Mouse (Mus musculus) cerebral cortex, adult 2 months (tissue): Measurements from ENCODE around the gene Gtf2h2.

Experiments
- WGBS: fragments of 180-500 bp; shearing (Covaris S2); methylation state at CpG from one replicate; pipeline ENCODE4 v1.1.7; 2018; 5-methylcytosine and 5-hydroxymethylcytosine counted together

Gene Gtf2h2

DNA sequence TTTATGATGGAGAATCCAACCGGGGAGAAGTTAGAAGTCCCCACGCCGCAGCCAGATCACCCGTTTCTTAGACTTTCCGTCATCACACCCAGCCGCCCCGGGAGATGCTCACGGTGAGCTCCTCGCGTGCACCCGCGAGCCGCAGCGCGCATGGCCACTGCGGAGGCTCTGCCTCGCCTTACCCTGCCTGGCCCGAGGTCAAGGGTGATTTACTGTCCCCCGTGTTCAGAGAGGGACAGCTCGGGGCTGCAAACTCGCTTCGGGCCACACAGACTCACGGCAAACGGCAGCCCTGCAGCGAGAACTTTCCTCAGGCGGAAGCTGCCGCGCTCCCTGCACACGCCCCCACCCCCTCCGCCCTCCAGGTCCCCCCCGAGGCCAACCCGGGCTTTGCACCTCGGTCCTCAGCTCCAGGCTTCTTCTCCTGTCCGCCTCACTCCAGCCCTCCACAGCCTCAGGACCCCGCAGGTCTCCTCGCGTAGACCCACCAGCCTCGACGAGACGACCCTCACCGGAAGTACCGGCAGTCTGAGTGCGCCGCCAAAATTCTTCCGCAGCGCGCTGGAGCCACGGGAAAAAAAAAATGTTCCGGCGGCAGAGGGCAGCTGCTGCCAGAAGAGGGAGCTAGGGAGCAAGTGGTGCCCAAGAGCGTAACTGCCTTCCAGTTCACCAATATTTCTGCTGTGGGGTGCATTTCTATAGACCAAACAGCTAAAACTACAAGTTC, at the start of gene Gtf2h2:
Gene Gtf2h2 (minus strand): TSS at position 519 of the 727 bp plus-strand sequence.
- WGBS = 1% methylated on average over 51 of the region's 51 CpGs

DNA sequence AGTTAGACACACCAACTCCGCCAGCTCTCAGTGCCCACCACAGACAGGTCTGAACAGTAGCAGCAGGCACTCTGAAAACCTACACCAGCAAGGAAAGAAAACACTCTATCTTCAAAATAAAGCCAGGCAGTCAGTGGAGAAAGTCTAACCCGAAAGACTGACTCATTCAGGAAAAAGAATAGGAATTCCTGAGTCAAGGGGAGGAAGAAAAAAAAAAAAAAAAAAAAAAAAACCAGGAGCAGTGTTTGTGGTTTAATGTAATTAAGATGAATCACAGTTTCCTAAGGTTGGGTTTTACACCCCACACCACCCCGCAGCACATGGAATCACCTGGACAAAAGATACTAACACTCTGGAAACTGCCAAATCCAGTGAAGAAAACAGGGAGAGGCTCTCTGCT, 43.8 kb upstream of the Gtf2h2 start:
- WGBS = 76% methylated on average over 3 of the region's 3 CpGs

DNA sequence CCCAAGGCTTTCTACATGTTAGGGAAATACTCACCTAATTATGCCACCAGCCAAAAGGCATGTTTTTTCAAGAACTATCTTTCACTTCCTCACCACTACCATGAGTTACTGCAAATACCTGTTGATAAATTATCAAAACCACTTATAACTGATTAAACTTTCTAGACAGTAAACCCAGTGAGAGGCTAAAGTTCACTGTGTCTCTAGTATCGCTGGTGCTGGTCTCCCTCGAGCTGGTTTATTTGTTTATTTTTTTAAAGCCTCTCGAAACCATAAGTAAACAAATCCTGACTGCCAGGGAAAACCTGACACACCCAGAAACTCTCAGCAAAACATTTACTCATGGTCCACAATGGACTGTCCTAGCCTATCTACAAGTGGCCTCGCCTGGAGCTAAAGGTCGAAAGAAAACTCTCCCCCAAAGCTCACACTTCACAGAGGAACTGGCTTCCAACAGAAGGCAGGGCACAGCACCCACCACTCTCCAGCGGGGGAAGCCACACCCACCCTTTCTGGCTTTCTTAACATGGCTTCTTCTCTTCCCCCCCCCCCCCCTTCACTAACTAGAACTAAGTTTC, 40.5 kb upstream of the Gtf2h2 start:
- 72% methylated on average over 6 of the region's 6 CpGs for WGBS

DNA sequence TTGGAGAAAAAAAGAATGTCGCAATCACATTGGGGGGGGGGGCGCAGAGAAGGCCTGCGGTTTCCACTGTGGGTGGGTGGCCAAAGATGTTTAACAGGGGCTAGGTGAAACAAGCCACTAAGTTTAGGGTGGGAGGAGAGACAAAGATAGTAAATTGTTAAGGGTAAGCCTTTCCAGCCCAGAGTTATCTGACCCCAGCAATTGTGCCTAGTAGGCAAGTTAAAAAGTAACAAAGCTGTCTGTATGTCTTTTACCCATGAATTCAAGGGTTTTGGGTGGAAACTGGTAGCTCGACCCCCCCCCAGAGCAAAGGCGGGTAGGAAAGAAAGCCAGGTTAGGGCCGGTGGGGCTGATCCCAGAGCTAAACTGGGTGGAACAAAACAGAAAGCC, 34.3 kb upstream of the Gtf2h2 start:
- WGBS = 60% methylated on average over 6 of the region's 6 CpGs

DNA sequence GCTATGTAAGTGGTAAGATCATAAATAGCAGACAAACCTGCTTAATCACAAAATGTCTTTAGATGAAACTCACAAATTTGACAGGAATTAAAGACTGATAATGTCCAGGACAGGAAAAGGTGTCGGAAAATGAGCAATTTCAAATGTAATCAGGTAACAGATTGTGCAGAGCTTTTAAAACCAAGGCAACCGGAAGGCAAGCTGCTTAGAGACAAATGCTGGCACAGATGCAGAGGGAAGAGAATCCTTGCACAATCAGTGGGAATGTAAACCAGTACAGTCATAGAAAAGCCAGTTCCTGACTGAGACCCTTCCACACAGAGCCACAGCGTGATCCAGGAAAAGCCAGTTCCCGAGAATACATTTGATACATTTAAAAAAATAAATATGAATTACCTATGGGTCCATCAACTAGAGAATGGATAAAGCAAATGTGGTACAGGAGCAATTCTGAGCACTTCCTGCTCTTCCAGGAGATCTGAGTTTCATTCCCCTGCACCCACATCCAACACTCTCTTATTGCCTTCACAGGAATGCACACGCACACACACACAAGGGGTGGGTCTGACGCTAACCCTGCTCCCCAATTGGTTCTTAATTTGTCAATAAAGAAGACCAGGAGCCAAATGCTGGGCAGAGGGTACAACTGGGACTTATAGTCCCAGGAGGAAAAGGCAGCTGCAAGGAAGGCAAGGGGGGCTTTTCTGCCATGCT, 33.7 kb upstream of the Gtf2h2 start:
- WGBS = 48% methylated on average over 6 of the region's 6 CpGs

DNA sequence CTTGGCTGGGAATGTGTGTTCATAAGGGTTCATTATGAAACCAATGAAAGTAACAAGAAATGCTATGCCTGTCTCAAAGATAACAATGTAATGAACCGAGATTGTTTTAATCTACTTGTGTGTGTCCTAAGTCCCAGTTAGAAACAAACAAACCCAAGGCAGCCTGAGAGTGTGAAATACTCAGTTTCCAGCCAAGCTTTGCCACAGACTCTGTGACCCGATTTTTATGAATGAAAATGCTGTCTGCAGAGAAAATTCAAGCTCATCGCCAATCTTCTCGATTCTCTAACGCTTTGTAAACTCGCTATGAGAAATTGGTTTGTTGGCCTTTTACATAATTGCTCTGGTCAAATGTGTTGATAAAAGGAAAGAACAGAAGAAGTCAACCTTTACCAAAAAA, 32.5 kb upstream of the Gtf2h2 start:
- 34% methylated on average over 6 of the region's 6 CpGs for WGBS

DNA sequence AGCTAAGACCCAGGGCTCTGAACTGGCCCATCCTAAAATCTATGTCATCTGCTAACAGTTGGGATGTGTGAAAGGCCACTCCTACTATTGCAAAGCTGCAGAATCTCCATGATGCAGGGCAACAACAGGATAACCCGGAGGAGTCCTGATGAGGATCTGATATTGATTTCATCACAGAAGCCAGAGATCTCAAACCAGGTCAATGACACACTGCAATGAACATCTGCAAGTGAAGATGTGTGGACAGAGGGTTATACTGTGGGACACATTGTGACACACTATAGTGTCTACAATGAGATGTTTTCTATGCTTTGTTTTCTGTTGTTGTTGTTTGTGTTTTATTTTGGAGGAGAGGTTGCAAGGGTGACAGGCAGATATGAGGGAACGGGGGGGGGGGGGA, 31.3 kb upstream of the Gtf2h2 start:
- 93% methylated on average over 2 of the region's 2 CpGs for WGBS

DNA sequence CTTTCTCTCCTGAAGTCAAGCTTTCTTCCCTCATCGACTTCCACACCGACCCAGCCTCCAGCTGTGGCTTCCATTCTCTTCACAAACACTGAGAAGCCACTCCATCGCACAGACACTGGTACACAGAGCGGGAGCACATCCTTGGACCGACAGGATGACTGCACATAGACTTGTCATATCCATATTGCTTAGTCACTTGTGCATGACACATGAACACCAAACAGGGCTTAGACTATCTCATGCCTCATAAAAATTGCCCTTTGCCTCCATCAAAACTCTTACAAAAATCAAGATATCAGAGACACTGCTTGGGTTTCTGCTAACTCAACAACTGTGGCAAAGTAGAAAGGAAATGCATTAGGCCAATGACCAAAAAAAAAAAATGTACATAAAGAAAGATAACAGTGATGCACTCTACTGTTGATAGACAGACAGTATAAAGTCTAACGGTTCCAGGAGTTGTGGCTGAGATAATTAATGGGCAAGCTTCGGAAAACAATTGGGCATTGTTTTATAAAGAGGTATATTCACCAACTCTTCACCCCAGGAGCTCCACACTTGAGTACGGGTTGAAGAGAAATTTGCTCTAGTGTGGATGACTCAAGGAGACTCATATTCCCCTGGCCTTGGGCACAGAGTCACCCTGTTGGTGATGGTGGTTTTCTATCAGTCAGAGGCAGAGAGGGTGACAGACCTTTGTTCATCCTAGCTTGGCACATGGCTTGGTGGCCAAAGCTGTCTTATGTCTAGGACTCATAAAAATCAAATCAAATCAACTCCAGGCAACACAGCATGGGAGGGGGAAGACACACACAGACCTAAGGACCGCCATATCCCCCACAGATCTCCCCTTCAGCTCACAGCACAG, 29.6 kb upstream of the Gtf2h2 start:
- 82% methylated on average over 9 of the region's 9 CpGs for WGBS

DNA sequence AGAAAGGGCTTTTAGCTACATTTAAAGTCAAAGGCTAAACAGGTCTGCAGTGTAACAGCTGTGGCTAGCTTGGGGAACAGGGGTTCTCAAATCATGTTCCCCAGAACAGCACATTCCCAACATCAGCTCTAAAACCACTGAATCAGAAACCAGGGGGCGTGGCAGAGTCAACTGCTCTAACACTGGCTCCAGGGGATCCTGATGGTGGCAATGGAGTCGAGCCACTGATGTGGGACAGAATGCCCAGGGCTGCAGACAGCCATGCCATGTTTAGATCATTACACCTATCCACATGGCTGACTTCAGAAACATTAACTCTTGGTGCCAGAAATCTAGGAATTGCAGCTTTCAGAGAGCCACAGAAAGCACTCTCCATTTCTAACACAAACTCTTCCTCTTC, 26.8 kb upstream of the Gtf2h2 start:
- WGBS = 81% methylated on average over 2 of the region's 2 CpGs

DNA sequence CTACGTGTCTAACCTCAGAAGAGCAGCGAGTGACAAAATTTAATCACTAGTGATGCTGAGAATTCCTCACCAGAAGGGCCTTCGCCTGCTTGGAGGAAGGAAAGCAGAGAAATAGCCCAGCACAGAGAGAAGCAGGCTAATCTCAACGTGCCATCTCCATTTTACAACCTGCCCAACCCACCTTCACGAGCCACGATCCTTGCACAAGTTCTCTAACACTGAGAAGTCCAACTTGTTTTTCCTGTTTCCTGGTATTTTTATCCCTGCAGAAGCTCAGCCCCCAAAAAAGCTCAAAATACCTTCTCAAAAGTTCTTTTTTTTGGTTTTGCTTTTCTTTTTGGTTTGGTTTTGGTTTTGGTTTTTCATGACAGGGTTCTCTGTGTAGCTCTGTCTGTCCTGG, 25.8 kb upstream of the Gtf2h2 start:
- WGBS = 74% methylated on average over 6 of the region's 6 CpGs

DNA sequence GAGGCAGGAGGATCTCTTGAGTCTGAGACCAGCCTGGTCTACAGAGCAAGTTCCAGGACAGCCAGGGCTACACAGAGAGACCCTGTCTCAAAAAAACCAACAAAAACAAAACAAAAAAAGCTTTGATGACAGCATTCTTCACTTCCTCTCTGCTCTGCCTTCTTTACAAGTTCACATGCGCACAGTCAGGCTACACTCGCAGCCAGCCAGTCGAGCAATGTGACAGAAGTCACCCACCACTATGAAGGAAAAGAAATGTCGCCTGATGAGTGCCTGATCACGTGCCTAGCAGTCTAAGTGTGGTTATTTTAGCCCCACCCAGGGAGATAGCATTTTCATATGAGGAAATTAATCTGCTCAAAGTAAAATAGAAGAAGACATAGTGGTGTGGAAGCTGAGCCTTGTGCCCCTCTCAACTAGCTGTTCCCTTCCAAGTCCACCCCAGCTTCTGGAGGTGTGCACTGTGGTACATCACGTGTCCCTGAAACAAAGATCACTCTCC, 25.3 kb upstream of the Gtf2h2 start:
- 83% methylated on average over 6 of the region's 6 CpGs for WGBS

DNA sequence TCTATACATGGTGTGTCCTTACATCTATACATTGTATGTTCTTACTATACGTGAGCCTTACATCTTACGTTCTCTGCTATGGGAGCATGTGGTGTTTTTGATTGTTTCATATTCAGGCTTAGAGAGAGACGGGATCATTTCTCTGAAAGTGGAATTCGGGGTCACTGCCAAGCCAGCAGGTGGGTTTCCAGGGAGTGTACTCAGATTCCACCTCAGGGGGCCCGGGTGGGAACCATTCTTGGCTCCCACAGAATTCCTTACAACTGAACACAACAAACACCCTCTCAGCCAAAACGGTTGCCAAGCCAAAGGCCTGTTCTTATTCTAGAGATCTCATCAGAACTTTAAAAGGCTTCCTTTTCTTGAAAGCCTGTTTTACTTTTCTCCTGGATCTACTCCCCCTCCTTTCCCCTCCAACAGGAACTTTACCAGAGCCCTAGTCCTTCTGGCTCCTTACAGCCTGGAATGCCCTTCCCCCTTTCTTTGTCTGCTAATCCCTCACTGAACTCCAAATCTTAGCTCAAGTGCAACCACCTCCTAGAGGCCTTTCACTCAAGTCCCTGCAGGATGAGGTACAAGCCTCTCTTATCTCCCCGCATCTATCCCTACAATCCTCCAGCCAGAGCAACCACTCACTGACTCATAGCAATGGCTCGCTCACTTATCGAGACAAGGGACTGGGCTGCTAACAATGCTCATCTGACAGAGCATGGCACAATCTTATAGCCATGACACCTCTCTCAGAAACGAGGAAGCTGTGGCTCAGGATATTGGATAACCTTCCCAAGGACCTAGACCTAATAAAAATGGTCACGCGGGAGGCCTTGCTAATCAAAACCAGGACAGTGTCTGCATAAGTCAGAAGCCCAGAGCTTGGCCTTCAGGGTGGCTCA, 24.1 kb upstream of the Gtf2h2 start:
- WGBS = 51% methylated on average over 12 of the region's 12 CpGs

DNA sequence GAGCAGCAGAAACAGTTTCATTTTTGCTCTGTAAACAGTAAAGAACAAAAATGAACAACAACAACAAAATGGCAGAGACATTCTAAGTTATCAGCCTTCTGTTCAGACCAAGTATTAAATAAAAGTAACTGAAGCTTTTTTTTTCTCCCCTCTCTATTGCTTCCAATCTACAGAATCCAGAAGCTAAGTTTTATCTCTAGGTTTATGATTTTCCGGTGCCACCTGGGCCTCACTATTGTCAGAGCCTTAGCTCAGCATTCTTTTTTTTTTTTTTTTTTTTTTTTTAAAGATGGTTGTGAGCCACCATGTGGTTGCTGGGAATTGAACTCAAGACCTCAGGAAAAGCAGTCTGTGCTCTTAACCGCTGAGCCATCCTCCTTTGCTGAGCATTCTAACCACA, 20.4 kb upstream of the Gtf2h2 start:
- 97% methylated on average over 2 of the region's 2 CpGs for WGBS

DNA sequence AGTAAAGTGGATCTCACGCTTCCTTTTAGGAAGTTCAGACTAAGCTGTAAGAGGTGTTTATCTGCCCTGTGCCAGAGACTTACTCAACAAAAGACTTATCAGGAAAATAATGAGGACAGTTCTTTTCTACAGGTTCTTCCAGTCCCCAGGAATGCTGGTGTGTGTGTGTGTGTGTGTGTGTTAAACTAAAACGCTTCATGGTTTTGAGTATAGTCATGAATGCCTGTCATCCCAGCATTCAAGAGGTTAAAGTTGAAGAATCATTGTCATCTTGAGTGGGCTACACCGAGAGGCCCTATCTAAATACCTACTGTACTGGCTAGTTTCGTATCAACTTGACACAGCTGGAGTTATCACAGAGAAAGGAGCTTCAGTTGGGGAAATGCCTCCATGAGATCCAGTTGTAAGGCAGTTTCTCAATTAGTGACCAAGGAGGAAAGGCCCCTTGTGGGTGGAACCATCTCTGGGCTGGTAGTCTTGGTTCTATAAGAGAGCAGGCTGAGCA, 19.5 kb upstream of the Gtf2h2 start:
- 77% methylated on average over 4 of the region's 4 CpGs for WGBS

DNA sequence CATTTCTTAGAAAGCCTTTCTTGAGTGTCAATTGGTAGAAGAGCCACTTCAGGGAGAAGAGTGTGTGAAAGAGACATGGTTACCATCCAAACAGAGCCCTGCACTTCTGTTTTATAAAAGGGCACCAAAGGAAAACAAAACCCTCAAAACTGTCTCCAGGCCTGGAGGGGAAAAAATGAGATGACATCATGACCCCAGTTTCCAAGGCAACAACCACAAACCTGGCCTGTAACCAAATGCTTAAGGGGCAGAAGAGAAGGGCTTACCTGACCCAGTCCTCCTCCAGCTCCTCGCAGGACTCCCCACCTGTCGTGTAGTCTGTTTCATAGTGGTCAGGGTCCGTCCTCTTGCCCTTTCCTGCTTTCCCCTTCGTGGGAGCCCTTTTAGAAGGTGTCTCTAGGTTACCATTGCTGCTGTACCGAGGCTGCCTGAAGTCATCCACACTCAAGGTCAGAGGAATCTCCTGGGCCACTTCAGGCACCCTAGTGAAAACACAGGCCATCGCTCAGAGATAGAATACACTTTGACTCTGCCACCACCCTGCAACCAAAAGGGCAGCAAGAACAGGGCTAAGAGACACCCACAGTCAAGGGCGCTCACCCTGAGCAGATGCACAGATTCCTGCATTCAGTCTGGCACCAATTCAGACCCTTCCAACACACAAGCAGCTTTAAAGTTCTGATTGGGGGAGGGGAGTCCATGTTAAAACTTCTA, 18.9 kb upstream of the Gtf2h2 start:
- whole genome bisulfite sequencing = 71% methylated on average over 7 of the region's 7 CpGs

DNA sequence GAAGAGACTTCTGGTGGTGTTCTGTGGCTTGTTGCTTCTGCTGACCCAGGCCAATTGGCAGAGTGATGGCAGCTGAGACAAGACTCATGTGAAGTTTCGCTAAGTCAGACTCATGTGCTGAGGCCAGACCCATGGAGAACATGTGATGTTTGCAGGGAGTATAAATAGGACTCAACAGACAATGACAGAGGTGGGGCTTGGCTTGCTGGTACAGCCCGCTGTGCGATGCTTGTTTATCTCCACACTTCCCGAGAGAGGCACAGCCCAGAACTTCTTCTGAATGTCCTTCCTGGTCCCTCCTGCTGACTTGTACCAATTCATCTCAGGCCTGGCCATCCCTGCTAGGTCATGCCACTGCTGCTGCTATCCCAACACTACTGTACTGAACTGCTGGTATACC, 3.0 kb upstream of the Gtf2h2 start:
- WGBS = 81% methylated on average over 4 of the region's 4 CpGs

DNA sequence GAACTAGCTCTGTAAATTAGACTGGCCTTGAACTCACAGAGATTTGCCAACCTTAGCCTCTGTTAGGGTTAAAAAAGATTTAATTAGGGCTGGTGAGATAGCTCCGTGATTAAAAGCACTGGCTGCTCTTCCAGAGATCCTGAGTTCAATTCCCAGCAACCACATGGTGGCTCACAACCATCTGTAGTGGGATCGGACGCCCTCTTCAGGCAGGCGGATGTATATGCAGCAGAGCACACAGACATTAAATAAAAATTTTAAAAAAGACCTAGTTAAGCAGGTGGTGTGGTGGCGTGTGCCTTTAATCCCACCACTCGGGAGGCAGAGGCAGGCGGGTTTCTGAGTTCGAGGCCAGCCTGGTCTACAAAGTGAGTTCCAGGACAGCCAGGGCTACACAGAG, 2.0 kb upstream of the Gtf2h2 start:
- WGBS = 63% methylated on average over 8 of the region's 8 CpGs

DNA sequence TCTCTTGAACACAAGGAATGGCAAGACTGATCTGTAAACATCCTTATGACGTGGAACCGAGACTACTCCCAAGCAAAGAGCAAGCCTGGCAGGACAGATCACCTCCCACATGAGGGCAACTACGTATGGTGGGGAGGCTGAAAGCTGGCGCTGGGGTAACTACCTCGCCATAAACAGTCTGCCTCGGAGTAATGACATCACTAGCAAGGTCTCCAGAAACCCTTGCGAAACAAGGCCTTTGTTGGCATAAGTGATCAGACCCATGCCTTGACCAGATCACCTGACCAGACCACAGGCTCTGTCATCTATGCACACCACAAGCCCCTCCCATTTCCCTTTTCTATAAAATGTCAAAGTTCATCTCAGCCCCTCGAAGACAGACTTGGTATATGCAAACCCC, 934 bp upstream of the Gtf2h2 start:
- WGBS = 73% methylated on average over 8 of the region's 8 CpGs

DNA sequence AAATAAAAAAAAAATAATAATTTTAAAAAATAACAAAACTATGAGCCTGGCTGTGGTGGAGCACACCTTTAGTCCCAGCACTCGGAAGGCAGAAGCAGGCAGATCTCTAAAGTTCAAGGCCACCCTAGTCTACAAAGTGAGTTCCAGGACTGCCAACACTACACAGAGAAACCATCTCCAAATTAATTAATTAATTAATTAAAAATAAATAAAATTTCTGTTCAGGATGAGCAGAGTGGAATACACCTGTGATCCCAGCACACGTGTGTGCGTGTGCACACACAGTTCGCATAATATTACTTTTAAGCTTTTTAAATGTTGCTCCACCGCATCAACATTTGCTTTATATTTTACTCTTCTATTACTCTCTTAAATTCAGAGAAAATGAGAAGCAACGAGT, 756 bp downstream of the Gtf2h2 start:
- 15% methylated on average over 6 of the region's 6 CpGs for WGBS

DNA sequence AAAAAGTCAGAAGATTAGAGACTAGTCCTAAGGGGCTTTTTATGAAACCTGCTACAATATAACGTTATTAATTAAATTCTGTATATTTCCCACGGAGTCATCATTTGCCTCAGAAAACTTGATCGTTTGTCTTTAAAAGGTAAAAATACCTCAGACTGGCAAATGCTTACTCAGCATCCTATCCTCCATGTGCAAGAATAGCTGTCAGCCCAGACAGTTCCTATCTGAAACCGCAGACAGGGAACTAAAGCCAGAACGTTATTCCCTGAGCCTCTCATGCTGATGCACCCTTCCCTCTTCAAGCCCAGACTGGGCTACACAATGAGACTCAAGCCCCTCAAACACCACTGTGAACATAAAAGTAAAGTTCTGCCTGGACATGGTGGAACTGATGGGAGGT, 2.0 kb downstream of the Gtf2h2 start:
- 75% methylated on average over 5 of the region's 5 CpGs for WGBS
